Mouse (Mus musculus): ENCODE results near the gene Ncor2. TPM values are rescaled to one million over a fixed set of nuclear protein-coding genes. Genes with fewer than 3 reads are reported as not detected.

Gene Ncor2
- polyA plus RNA-seq (2014; fragmentation: Illumina TruSeq; extraction: RNeasy Lipid Tissue Mini Kit (QIAGEN cat#74804)) = 2.3 TPM

DNA sequence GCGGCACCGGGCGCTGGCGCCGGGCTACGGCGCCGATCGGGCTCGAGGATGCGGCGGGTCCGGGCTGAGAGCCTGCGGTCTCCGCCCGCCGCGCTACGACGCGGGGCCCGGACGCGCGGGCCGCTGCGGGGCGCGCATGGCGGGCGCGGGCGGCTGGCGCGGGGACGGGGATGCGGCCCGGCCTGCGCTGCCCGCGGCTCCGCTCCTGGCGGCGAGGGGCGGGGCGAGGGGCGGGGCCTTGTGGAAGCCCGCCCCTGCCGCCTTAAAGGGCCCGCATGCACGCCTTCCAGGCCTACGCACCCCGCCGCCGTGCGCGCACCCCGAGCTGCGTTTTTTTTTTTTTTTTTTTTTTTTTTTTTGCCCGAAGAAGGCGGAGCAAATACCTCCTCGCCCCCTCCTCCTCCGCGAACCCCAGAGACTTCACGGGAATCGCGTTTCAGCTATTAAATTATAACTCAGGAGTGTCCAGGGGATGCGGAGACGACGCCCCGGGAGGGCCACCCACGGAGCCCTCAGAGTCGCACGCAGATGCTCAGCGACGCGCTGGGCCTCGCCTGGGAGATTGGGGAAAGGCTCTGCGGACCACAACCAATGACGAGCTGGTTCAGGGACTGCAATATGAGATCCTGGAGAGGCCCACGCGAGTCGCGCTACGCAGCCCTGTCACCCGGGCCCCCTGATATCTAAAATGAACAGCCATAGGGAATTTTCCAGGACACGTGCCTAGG is at the start of gene Ncor2:
TSS of gene Ncor2 (minus strand) at position 213 of the 728 bp plus-strand sequence.

DNA sequence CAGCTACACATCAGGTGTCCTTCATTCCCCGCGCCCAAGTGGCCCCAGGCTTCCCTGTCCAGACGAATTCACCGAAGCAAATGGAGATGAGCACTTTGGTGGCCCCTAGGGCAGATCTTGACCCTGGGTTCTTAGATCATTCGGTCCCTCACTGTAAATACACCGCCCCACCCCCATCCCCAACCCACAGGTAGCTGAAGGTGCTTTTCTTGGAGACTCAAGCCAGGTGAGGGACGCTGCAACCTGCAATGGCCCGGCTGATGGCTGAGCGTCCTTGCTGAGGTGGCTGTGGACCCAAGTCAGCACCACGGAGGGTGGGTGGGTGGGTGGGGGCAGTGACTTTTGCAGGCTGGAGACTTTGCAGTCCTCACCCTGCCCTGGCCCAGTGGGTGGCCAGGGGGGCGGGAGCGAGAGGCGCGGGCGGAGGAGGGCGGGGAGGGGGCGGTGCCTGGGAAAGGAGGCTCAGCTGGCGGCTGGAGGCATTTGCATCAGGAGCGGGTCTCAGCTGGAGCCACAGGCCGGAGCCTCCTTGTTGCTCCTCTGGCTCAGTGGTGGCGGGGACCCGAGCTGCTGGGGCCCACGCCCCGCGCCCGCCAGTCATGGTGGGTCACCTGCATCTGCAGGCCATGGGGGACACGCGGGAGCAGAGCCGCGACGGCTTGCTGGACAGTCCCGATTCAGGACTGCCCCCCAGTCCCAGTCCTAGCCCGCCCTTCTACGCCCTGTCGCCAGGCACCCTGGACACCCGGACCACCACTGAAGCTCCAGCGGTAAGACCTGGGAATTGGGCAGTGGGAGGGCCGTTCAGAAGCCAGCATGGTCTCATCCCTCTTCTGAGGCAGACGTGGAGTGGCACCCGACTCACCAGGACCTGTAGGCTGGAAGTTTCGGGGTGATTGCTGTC is 175.8 kb downstream of the Ncor2 start, which contains the start of gene Rflna:
TSS of gene Rflna (plus strand) at position 253 of the 904 bp plus-strand sequence.

Other genes starting within 250 kb of the Ncor2 start
- not detected for gene Rflna, start 176.0 kb downstream of the Ncor2 start, polyA plus RNA-seq (2014; fragmentation: Illumina TruSeq; extraction: RNeasy Lipid Tissue Mini Kit (QIAGEN cat#74804))
- 25.2 TPM for gene Scarb1, start 161.9 kb upstream of the Ncor2 start, polyA plus RNA-seq (2014; fragmentation: Illumina TruSeq; extraction: RNeasy Lipid Tissue Mini Kit (QIAGEN cat#74804))
- not detected for gene Gm10382, start 210.1 kb upstream of the Ncor2 start, polyA plus RNA-seq (2014; fragmentation: Illumina TruSeq; extraction: RNeasy Lipid Tissue Mini Kit (QIAGEN cat#74804))
- gene Ubc, start 211.0 kb upstream of the Ncor2 start, polyA plus RNA-seq (2014; fragmentation: Illumina TruSeq; extraction: RNeasy Lipid Tissue Mini Kit (QIAGEN cat#74804)) = 16.6 TPM

Data from ovary, adult 10 weeks (tissue).